Mouse (Mus musculus) cerebellum, adult 11 months (tissue): ENCODE data around the gene Coa6.

ENCODE experiments used
- DNase-seq: peaks from one replicate; pipeline ENCODE4 v3.0.0; 2022

Gene Coa6

GRCm38 (mm10) chr8:126473802-126474298 lies 51.5 kb downstream of the Coa6 start:
- DNase-seq = no peak

GRCm38 (mm10) chr8:126474299-126475187 lies 52.2 kb downstream of the Coa6 start, which contains the start of gene Tarbp1:
Gene Tarbp1 (minus strand): TSS chr8:126475065.
- peak; percentile 95 for DNase-seq
